Mouse (Mus musculus): ENCODE data around the gene Ppm1l.
"Not testable (repeated sequence)": the region's sequence is repeated elsewhere in the genome, so short reads cannot be mapped to it uniquely, and the experiment has no call there.

Ppm1l gene

GRCm38 (mm10) chr3:69367916-69368315, 51.3 kb downstream of the Ppm1l start:
- no peak for DNase-seq (ENCODE audit: low read depth, low spot score)

DNA sequence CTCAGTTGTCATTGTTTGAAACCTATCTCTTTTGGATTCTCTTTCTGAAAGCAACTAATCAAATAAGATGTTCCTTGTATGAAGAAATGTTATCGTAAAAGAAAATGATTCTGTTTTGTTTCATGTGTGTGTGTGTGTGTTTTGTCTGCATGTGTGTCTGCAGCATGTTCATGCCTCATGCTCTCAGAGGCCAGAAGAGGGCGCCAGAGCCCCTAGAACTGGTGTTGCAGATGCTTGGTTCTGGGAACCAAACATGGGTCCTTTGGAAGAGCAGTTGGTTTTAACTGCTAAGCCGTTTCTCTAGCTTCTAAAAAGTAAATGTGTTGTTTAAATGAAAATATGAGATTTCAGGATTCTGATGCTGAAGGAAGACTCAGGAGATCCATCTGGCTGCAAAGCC, 56.1 kb downstream of the Ppm1l start:
- peak; percentile 78 for DNase-seq (ENCODE audit: low read depth, low spot score)

- DNase-seq (ENCODE audit: low read depth, low spot score) = peak; percentile 64
Observed at GRCm38 (mm10) chr3:69373544-69374306, 57.1 kb downstream of the Ppm1l start.

- no peak for DNase-seq (ENCODE audit: low read depth, low spot score)
Observed at GRCm38 (mm10) chr3:69374538-69374937, 57.9 kb downstream of the Ppm1l start.

DNA sequence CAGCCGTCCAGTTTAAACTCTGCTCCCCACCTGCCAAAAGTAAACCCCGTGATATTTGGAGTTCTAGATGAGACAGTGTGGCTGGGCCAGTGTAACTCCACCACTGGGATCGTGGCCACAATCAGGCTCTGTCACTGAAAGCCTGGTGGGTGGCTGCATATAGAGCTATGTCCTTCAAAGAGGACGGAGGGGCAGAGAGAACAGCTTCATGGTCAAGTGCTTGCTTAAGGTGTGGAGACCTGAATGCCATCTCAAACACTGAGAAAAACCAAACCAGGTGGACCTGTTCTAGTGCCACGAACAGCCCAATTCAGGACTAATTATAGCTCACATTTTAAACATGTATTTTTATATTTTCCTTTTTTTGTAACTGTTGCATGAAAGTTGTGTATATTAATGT, 58.3 kb downstream of the Ppm1l start:
- no peak for DNase-seq (ENCODE audit: low read depth, low spot score)

DNA sequence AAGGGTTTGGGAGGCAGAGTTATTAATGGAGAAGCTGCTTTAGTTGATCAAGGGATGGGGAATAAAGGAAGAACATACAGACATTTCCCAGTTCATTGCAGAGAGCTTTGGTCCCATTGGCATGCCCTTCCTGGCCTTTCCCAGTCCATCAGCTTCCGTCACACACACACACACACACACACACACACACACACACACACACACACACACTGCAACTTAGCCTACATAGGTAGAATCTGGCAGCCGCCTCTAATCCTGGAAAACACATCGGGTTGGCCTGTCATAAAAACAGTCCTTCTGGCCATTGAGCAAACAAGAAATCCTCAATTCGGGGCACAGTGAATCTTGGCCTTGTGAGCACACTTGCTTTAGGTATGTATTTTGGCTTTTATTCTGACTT, 64.6 kb downstream of the Ppm1l start:
- no peak for DNase-seq (ENCODE audit: low read depth, low spot score)

- DNase-seq (ENCODE audit: low read depth, low spot score) = peak; percentile 79
Observed at GRCm38 (mm10) chr3:69391834-69392233, 75.2 kb downstream of the Ppm1l start.

GRCm38 (mm10) chr3:69392298-69392697, 75.6 kb downstream of the Ppm1l start:
- no peak for DNase-seq (ENCODE audit: low read depth, low spot score)

GRCm38 (mm10) chr3:69393079-69393478, 76.4 kb downstream of the Ppm1l start:
- DNase-seq (ENCODE audit: low read depth, low spot score) = peak; percentile 36

- no peak for DNase-seq (ENCODE audit: low read depth, low spot score)
Observed at GRCm38 (mm10) chr3:69393991-69394390, 77.3 kb downstream of the Ppm1l start.

DNA sequence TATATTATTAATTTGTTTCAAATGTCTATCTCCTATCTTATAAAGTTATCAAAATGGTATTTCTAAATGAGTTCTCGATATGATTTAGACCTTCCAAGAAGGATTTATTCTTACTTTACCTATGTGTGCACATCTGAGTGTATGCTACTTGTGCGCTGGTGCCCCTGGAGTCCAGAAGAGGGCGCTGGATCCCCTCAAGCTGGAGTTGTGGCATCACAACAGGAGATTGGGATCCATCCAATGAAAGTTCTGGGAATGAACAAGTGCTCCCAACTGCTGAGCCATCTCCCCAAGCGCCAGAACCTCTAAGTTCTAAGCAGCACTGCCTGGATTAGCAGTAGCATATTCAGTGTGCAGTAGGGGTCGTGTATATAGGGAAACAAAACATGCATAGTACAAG, 78.4 kb downstream of the Ppm1l start:
- peak; percentile 64 for DNase-seq (ENCODE audit: low read depth, low spot score)

GRCm38 (mm10) chr3:69397733-69398132, 81.1 kb downstream of the Ppm1l start:
- DNase-seq (ENCODE audit: low read depth, low spot score) = peak; percentile 71

- peak; percentile 60 for DNase-seq (ENCODE audit: low read depth, low spot score)
Observed at GRCm38 (mm10) chr3:69399336-69399735, 82.7 kb downstream of the Ppm1l start.

DNA sequence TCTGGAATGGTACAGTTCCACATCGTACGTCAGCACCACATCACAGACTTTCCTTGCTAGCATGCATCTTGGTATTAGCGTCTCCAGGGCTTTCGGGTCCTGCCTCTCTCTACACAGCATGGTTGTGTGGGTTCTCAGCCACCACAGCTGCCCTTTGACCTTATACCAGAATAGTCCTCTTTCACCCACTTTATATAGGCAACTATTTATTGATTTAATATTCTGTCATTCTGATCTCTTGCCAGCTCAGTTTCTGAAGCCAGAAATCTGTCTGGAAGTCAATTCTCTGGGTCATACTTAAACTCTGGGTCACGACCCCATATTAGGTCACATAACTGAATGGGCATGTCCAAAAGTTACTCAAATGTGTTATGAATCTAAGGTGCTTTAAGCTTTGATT, 86.5 kb downstream of the Ppm1l start:
- no peak for DNase-seq (ENCODE audit: low read depth, low spot score)

- peak; percentile 4 for DNase-seq (ENCODE audit: low read depth, low spot score)
Observed at GRCm38 (mm10) chr3:69406210-69406895, 89.7 kb downstream of the Ppm1l start.

DNA sequence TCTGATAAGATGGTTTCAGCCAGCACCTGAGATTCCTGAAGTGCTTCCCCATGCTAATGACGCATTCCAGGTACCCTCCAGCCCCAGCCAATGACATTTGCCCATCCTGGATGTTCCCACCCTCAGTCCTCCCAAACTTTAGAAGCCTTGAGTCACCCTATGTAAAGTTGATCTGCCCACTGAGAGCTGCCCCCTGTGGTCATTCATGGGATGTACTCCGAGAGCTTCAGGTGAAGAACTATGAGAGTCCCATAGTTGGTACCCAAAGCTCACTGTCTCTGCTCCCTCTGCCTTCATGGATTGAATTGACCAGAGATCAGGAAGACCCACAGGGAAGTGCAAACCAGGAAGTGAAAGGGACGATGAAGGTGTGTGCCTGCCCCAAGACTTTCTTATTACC, 91.4 kb downstream of the Ppm1l start:
- DNase-seq (ENCODE audit: low read depth, low spot score) = peak; percentile 33

GRCm38 (mm10) chr3:69416112-69416511, 99.5 kb downstream of the Ppm1l start:
- DNase-seq (ENCODE audit: low read depth, low spot score) = no peak

DNA sequence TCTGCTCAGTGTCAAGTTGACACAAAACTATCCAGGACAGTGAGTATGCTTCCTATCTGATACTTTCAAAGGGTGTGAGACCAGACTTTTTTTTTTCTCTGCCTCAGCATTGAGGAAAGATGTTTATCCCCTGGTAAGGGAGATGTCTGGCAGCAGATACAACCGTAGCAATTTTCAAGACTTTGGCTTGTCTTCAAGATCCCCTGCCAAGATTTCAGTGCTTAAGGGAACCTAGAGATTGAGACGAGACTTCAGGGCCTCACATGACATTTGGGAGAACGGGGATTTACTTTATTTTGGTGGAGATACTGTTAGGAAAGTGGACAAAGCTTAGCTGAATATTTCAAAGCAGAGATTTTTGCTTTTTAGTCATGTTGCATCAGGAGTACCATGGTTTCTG, 106.1 kb downstream of the Ppm1l start:
- DNase-seq (ENCODE audit: low read depth, low spot score) = no peak

GRCm38 (mm10) chr3:69423371-69423770, 106.7 kb downstream of the Ppm1l start:
- no peak for DNase-seq (ENCODE audit: low read depth, low spot score)

DNA sequence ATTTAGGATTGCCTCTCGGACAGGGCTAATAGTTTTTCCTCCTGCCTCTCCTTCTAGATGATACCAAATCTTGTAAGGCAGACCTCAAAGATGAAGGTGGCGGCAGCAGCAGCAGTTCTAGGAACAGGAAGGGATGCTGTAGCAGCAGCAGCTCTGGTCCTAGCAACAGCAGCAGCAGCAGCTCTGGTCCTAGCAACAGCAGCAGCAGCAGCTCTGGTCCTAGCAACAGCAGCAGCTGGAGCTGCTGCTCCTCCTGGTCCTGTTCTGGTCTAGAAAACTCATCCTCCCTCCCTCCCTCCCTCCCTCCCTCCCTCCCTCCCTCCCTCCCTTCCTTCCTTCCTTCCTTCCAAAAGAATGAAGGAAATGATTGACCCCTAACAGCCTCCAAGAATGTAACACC, 108.1 kb downstream of the Ppm1l start:
- DNase-seq (ENCODE audit: low read depth, low spot score) = not testable (repeated sequence)

DNA sequence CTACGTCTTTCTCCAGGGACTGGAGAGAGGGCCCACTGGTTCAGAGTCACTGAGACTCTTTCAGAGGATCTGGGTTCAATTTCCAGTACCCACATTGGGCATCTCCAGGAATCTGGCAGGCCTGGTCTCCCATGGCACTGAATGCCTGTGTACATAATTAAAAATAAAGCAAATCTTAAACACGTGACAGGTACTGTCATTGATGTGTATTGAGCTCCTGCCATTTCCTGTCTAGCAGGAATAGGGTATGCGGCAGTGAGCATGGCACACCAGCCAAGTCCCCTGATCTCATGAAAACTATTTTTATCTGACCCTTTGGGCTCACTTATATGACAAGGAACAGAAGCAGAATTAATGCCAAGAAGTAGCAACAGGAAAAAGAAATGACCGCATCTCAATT, 110.6 kb downstream of the Ppm1l start:
- no peak for DNase-seq (ENCODE audit: low read depth, low spot score)

DNA sequence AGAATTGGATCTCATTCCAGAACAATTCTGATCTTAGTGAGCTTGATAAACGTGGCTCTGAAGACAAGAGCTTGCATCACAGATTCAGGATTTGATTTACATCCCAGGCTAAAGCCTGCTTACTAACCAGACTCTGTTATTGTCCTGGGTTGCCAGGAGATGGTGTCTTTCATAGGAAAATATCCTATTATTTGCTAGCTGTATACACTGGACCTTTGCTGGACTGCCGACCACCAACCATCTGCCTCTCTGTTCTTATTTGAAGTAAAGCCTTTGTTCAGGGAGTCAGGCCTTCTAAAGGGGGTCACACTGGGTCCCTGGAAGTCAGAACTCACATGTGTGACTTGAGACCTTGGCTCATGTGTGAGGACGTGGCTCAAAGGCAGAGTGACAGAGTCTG, 111.6 kb downstream of the Ppm1l start:
- no peak for DNase-seq (ENCODE audit: low read depth, low spot score)

DNA sequence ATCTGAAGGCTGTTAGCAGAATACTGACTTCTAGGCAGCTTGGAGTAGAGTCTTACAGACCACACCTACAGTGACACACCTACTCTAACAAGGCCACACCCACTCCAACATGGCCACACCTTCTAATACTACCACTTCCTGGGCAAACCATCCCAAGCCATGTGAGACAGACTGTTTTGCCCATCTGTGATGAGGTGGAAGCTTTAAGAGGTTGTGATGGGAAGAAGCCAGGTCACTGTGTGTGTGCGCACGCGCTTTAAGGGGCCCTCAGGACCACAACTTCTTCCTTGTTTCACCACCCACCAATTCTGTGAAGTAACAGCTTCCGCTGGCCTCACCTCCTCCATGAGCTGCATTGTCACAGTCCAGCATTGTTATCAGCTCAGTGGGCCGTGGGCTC, 112.7 kb downstream of the Ppm1l start:
- peak; percentile 48 for DNase-seq (ENCODE audit: low read depth, low spot score)

Data from R1 (cell line).